Mouse (Mus musculus) erythroblast, embryonic 14.5 days (primary cell): ENCODE measurements around the gene Zbtb34. TPM values are rescaled to one million over a fixed set of nuclear protein-coding genes. Genes with fewer than 3 reads are reported as not detected.

Experiments used
- H3K27me3 ChIP-seq: 2 replicates; pipeline ENCODE4 v1.6.1; 2012; ENCODE audit warnings: inconsistent platforms; ENCODE audit not compliant: control insufficient read depth
- H3K36me3 ChIP-seq: 2 replicates; pipeline ENCODE4 v1.6.1; 2012; ENCODE audit warnings: mild to moderate bottlenecking, inconsistent platforms; ENCODE audit not compliant: control insufficient read depth
- H3K4me1 ChIP-seq: 2 replicates; pipeline ENCODE4 v1.6.1; 2012; ENCODE audit warnings: inconsistent platforms; ENCODE audit not compliant: control insufficient read depth
- H3K4me3 ChIP-seq: replicated peaks from 2 replicates; pipeline ENCODE3; 2012; ENCODE audit warnings: moderate library complexity, mild to moderate bottlenecking, inconsistent platforms
- H3K9me3 ChIP-seq: 2 replicates; pipeline ENCODE4 v1.6.1; 2012; ENCODE audit warnings: low read length, inconsistent platforms, mixed read lengths; ENCODE audit not compliant: control insufficient read depth
- GATA1 ChIP-seq: IDR thresholded peaks from 2 replicates; pipeline ENCODE4 v1.6.1; 2012; ENCODE audit warnings: low read length, inconsistent platforms, mixed read lengths
- TAL1 ChIP-seq: IDR thresholded peaks from 3 replicates; pipeline ENCODE4 v1.6.1; 2012; ENCODE audit warnings: low read length, inconsistent platforms, mixed read lengths
- polyA plus RNA-seq: library from polyadenylated mRNA; stranded (reverse); fragments of >175 nt; gene quantifications from 2 replicates; pipeline ENCODE4 v1.2.3, GENCODE M21; 2012

Gene Zbtb34
- polyA plus RNA-seq, 1 experiment = 0.03 TPM

DNA sequence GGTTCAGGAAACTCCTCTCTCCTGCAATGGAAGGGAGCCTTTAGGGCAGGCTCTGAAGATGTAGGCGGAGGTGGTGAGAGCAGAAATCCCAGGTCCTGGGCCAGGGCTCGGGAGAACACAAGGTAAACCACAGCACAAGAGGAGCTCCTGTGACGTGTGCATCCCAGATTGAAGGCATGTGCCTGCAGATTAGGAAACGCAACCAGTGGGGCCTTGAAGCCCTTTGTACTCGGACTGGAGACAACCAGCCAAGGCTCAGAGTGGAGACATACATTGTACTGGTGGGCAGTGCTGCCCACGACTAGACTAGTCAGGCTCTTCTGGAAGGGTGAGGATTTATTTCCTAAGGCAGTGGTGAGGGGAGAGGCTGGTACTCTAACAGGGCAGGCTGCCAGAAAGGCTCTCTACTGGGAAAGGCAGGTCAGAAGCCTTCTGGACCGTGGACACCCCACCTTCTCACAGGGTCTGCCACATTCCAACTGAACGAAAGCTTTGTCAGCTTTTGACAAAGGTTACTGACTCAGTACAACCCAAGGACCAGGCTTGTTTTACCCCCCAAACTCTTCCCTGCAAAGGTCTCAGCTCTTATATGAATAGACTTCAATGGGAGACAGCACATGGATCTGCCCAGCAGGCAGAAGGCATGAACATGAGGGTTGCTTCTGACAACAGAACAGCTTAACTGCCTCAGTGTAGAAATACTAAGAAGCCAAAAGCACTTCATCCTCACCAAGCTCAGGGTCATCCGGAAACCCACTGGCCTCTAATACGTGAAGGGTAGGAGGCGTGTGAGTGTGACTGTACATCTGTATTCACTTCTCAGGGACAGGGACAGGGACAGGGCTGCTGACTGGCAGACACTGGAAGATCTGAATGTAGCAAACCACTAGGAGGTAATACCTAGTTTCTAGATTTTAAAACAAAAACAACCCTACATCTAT is 20.2 kb upstream of the Zbtb34 start:
- Histone ChIP-seq H3K36me3 (peaks cover 73% of the 10 kb centered on the region), H3K4me1 (peaks cover 8% of the 10 kb centered on the region), H3K9me3 (no peaks in the 10 kb centered on the region), H3K4me3 (no peak overlapping the region), H3K27me3 (no peaks in the 10 kb centered on the region)
- no peak for TF ChIP-seq TAL1
- no peak for TF ChIP-seq GATA1

DNA sequence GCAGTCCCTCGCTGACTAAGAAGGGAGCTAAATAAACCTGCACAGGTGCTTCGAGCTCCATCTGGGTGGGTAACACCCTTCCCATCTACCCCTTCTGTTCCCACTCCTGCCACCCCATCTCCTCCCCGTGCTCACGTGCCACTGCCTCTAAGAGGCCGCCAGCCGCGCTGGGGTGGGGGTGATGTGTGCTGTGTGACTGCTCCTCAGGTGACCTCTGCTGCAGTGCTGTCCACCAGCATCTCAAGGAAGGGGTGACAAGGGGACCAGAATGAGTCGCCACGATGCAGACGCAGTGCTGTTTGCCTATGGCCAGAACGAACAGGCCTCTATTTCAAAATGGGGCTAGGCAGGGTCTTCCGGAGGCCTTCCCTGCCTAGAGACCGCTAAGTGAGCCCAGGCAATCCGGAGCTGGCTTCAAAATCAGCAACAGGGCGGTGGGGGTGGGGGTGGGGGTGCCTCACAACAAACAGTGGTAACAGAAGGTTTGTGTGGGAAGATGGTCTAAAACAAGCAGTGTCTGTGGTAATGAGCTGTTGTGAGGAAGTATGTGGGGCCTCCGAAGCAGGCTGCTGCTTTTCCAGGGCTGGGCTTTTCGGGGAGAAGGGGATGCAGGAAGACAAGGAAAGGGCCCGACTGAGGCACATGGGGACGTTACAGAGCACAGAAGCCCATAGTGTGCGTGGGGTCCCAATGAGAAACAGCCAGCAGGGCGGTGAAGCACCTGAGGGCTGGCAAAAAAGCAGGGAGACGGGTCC is 18.2 kb upstream of the Zbtb34 start:
- Histone ChIP-seq H3K27me3 (no peaks in the 10 kb centered on the region), H3K4me1 (peaks cover 8% of the 10 kb centered on the region), H3K36me3 (peaks cover 53% of the 10 kb centered on the region), H3K9me3 (no peaks in the 10 kb centered on the region), H3K4me3 (no peak overlapping the region)
- no peak for TF ChIP-seq TAL1
- TF ChIP-seq GATA1 = no peak

DNA sequence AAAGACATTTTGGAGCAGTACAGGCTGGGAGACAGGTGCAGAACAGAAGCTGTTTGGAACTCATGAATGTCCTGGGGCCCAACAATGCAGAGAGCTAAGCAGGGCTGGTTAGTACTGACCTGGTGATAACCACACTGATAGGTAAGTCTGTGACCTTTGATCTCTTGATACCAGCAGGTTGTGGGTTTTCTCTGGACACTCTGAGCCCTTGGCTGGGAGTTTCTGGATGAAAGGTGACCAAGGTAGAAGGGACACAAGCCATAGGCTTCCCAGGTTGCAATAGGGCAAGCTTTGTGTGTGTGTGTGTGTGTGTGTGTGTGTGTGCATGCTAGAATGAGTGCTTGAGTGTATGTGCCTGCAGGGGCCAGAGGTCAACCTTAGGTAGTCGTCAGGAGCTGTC is 15.7 kb upstream of the Zbtb34 start:
- TF ChIP-seq GATA1 = no peak
- no peak for TF ChIP-seq TAL1
- Histone ChIP-seq H3K4me3 (no peak overlapping the region), H3K9me3 (no peaks in the 10 kb centered on the region), H3K27me3 (no peaks in the 10 kb centered on the region), H3K36me3 (peaks cover 30% of the 10 kb centered on the region), H3K4me1 (no peaks in the 10 kb centered on the region)

DNA sequence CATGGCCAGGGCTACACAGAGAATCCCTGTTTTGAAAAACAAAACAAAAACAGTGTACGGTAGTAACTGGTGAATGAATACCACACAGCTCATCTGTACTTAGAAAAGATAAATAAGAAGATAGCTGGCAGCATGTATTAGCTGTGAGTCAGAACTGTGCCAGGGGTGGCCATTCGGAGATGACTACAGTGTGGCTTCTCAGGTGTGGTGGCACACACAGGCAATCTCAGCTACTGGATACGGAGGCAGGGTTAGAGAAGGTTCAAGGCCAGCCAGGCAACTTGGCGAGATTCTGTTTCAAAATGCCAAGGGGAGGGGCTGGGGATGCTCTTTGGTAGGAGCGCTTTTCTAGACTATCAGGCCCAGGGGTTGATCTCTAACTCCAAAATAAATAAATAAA is 14.6 kb upstream of the Zbtb34 start:
- Histone ChIP-seq H3K36me3 (peaks cover 19% of the 10 kb centered on the region), H3K9me3 (no peaks in the 10 kb centered on the region), H3K4me3 (no peak overlapping the region), H3K4me1 (no peaks in the 10 kb centered on the region), H3K27me3 (no peaks in the 10 kb centered on the region)
- TF ChIP-seq TAL1 (no peak), GATA1 (no peak)

DNA sequence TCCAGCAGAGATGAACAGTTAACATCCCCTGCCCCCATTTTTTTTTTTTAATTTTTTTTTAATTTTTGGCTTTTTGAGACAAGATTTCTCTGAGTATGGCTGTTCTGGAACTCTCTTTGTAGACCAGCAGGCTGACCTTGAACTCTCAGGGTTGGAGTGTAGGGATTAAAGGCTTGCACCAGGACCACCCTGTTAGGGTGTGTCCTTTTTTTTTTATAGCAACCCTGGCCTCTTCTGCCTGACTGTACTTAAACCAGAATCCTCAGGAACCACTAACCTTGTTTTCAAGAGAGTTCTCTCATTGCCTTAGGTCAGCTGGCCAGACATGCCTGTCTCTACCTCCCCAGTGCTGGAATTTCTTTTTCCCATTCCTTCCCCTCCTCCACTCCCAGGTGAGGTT is 13.7 kb upstream of the Zbtb34 start:
- H3K36me3 ChIP-seq = peaks cover 15% of the 10 kb centered on the region
- no peak for TF ChIP-seq GATA1
- no peak for TF ChIP-seq TAL1
- no peaks in the 10 kb centered on the region for H3K4me1 ChIP-seq
- H3K27me3 ChIP-seq = peaks cover 1% of the 10 kb centered on the region
- H3K9me3 ChIP-seq = no peaks in the 10 kb centered on the region
- H3K4me3 ChIP-seq = no peak overlapping the region

DNA sequence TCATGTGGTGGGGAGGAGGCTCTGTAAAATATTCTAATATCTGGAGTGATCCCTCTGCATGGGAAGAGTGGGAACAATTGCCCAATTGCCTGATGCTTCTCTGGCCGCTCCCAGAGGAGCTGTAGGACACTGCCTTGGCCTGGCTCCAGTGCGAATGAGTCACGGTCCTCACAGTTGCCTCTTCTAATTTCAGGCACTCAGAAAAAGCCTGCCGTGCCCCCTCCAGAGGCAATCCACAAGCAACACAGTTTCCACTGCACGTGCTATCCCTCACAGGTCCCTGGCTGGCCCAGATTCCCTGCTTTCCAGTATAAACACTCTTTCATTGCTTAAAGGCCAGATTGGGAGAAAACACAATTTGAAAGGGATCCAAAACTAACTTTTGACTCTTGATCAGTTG is 13.2 kb upstream of the Zbtb34 start:
- no peak overlapping the region for H3K4me3 ChIP-seq
- peaks cover 6% of the 10 kb centered on the region for H3K27me3 ChIP-seq
- TF ChIP-seq GATA1 (no peak), TAL1 (no peak)
- H3K36me3 ChIP-seq = peaks cover 10% of the 10 kb centered on the region
- no peaks in the 10 kb centered on the region for H3K4me1 ChIP-seq
- no peaks in the 10 kb centered on the region for H3K9me3 ChIP-seq

DNA sequence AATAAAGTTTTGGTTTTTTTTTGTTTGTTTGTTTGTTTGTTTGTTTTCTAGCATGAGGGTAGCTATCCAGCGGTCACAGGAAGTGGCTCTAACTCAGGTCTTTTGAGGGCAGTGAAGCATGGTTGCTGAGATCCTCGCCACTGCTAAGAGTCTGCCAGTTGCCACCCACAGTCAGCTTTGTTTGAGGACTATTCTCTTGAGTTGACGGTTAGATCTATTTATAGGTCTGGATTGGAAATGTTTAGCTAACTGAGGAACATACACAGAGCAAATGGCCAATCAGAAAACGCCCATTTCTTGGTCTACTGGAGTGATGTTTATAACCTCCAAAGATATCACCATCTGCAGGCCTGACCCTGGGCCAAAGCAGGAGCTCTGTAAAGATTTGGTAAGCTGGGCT is 11.6 kb upstream of the Zbtb34 start:
- TF ChIP-seq GATA1 (no peak), TAL1 (no peak)
- H3K36me3 ChIP-seq = no peaks in the 10 kb centered on the region
- H3K4me3 ChIP-seq = no peak overlapping the region
- H3K4me1 ChIP-seq = no peaks in the 10 kb centered on the region
- no peaks in the 10 kb centered on the region for H3K9me3 ChIP-seq
- peaks cover 19% of the 10 kb centered on the region for H3K27me3 ChIP-seq

DNA sequence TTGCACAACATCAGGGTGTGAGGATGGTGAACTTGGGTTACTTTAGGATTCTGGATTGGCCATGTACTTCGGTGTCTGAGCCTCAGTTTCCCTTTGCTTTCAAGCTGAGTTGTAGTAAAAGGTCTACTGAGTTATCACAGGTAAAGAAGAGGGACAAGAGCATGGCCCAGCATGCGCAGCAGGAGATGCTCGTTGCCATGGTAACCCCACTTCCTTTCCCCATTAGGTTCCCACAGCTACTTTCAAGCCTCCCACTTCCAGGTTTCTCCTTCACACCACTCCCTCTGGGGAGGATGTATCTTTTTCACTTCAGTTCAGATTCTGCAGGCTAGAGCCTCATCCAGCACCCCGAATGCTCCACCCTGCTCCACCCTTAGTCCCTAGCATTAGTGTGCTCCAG is 9.8 kb upstream of the Zbtb34 start:
- no peaks in the 10 kb centered on the region for H3K9me3 ChIP-seq
- H3K36me3 ChIP-seq = no peaks in the 10 kb centered on the region
- peaks cover 34% of the 10 kb centered on the region for H3K27me3 ChIP-seq
- no peaks in the 10 kb centered on the region for H3K4me1 ChIP-seq
- H3K4me3 ChIP-seq = no peak overlapping the region
- TF ChIP-seq TAL1 = no peak
- no peak for TF ChIP-seq GATA1

DNA sequence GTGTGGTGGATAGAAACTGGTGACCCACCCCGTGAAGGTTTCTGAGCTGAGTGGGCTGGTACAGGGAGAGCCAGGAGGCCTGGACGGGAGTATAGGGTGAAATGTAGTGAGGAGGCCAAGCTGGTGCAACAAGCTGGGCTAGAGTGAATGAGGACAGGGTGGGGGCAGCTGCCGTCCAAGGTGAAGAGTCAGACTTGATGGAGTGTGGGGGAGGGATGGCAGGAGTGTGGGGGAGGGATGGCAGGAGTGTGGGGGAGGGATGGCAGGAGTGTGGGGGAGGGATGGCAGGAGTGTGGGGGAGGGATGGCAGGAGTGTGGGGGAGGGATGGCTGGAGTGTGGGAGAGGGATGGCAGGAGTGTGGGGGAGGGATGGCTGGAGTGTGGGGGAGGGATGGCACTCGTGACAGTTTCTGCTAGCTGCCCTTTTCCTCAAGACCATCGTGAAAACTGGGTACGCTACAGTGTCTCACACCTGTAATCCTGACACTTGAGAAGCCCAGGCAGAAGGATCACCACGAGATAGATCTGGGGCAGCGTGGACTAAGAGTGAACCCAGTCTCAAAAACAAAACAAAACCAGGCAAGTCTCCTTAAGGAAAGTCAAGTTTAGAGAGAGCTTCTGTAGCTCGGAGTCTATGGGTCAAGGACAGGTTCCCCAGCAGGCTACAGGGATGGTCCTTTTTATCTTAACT is 9.0 kb upstream of the Zbtb34 start:
- no peaks in the 10 kb centered on the region for H3K36me3 ChIP-seq
- no peak overlapping the region for H3K4me3 ChIP-seq
- TF ChIP-seq GATA1 = no peak
- no peak for TF ChIP-seq TAL1
- no peaks in the 10 kb centered on the region for H3K9me3 ChIP-seq
- H3K4me1 ChIP-seq = no peaks in the 10 kb centered on the region
- peaks cover 41% of the 10 kb centered on the region for H3K27me3 ChIP-seq
